Mouse (Mus musculus): Measurements from ENCODE around the gene Jmy.
"Not testable (repeated sequence)": the region's sequence is repeated elsewhere in the genome, so short reads cannot be mapped to it uniquely, and the experiment has no call there.

Jmy gene

DNA sequence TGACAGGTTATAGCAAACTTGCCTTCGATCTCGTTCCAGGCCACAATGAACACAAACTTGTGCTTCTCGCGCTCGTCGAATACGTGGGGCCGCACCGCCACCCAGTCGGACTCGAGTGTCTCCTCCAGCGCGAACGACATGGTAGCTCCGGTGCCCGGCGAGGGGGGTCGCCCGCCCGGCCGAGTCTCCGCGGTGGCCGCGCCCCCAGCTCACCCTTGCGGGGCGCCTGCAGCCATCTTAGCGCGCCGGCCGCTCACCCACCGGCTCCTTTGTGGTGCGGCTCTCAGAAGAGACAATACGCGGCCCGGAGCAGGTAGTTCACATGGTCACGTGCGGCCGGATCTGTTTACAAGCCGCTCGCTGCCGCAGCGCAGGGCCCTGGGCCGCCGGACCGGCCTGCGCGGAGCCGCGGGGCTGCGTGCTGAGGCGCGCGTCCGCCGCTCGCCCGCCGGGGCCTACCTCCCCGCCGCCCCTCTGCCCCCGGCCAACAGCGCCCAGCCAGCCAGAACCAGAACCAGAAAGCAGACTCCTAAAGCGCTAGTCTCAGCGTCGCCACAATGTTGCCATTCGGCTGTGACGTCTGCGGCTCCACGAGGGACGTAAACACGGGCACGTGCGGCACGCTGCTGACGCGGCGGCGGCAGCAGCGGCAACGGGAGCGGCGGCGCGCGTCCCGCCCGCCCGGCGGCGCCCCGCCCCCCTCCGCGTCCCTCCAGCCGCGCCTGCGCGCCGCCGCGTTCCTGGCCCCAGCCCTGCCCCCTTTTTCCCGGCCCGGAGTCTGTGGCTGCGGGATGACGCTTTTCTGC, at the start of gene Jmy:
Jmy (minus strand) TSS at position 642 of the 806 bp plus-strand sequence.
- DNase-seq (ENCODE audit: low spot score), result peak; percentile 76

DNA sequence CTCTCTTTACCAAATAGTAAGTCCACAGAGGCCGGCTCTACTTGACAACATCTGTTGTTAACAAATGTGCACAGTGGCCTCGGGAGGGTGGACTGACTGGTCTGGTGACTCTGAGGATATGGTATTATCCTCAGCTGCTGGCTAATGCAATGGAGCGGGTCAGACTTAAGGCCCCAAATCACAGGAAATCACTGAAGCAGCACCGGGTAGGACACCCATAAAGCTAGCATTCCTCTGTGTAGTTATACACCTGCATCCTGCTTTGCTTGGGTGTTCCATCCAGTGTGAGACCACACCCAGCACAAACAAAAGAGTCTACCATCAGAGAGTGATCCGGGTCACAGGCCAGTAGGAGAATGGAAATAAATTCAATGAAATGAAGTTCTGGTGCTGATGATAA, 48.0 kb upstream of the Jmy start:
- DNase-seq (ENCODE audit: low spot score), result no peak

DNA sequence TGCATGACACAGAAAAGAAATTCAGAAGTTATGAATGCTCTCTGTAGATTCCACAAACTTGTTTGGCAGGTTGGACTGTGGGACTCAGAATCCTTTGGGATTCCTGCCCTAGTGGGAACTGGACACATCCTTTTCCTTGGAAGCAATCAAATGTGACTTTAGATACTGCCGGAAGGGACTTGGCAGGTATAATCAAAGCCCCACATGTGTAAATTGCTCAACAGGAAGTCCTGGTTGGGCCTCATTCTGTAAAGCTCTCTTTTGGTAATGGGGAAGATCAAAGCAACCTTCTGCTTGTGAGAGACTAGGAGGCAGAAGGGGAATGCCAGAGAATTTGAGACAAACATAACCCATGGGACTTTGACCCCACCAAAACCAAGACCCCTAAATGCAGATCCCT, 46.4 kb upstream of the Jmy start:
- no peak for DNase-seq (ENCODE audit: low spot score)

DNA sequence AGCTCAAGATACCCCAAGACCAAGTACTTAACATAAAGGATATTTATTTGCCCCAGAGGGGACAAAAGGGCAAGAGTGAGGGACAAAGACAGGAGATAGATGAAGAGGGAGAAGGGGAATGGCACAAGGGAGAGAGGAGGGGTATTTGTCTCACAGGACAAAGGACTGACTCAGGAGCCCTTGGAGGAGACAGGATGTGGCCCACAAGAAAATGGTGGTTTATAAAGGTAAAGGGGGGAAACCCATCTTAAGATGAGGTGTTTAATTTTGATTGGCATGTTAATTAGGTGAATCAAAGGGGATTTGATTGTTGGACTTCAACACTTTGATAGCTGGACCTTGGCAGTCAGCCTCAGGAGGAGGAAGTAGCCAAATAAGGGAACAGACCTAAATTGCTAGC, 44.7 kb upstream of the Jmy start:
- no peak for DNase-seq (ENCODE audit: low spot score)

DNA sequence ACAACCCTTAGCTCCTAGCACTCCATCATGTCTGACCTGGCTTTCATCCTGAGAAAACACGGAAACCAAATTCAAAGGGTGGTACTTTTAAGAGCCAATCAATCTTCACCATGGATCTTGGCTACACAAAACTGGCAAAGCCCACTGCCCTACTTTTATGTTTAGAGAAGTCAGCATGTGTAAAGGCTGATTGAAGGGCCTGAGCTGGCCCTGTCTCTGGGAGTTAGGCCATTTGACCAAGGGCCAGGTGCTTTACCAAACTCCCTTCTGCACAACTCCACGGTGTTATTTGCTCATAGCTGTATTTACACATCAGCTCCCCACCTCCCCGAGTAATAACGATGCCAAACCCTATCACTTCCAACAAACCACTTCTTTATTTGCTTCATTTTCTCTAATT, 39.7 kb upstream of the Jmy start:
- no peak for DNase-seq (ENCODE audit: low spot score)

DNA sequence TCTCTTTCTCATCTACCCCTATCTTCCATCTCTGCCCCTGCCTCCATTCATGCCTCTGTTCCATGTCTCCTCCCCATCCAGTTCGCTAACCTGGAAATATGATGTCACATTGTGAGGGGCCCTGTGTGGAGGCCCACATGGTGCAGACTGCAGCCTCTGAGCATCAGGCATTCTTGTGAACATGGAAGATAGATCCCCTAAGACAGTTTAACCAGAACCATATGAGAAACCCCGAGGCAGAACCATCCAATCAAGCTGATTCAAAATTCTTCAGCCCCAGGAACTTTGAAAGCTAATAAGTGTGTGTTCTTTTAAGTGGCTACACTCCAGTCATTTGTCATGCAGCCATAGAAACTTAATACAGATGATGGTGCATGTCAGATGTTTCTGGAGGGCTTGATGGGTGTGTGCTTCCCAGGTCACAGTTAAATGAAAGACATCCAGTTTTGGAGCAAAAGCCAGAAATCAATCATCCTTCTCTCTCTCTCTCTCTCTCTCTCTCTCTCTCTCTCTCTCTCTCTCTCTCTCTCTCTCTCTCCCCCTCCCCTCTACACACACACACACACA, 19.2 kb upstream of the Jmy start:
- no peak for DNase-seq (ENCODE audit: low spot score)

DNA sequence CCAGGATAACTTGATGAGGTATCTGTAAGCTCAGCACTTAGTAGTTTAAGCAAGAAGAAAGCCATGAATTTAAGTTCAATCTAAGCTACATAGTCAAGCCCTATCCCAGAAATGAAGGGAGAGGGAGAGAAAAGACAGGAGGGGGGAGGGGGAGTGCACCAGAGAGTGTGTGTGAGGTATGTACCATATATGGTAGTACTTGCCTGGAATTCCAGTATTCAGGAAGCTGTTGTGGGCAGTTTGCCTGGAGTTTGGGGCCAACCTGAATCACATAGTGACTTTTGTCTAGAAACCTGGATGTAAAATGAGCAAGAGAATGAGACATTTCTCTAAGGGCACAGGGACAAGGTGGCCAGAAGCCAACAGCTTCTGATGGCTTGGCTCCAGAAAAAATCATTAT, 17.6 kb upstream of the Jmy start:
- DNase-seq (ENCODE audit: low spot score), result no peak

DNA sequence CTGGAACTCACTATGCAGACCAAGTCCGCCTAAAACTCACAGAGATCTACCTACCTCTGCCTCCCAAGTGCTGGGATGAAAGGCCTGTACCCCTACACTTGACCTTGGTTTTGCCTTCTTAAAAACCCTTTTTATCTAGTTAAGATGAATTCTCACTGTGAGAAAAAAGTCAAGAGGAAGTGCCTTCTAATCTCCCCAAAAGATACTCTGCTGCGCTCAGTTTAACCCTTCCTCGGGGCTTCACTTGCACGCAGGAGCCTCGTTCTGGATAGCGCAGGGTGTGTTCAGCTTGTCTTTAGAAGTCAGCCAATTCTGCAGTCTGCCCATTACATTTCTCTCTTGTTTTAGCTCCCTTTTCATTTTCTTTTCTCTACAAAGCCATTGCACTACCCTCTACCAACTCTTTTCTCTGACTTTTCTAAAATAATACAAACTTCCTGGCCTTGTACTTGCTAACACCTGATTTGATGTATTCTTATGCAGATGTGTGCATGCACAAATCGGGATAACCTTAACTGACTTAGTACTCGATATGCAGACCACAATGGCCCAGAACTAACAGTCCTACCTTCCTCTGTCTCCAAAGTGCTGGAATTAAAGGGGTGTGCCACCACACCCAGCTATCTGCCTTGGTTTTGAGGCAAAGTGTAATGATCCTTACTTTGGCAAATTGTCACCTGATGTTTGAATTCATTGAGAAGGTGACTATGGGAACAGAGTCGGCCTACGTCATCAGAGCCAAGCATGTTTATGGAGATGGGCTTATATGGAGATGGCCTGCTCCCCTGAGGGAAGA, 14.6 kb upstream of the Jmy start:
- DNase-seq (ENCODE audit: low spot score), result no peak

DNA sequence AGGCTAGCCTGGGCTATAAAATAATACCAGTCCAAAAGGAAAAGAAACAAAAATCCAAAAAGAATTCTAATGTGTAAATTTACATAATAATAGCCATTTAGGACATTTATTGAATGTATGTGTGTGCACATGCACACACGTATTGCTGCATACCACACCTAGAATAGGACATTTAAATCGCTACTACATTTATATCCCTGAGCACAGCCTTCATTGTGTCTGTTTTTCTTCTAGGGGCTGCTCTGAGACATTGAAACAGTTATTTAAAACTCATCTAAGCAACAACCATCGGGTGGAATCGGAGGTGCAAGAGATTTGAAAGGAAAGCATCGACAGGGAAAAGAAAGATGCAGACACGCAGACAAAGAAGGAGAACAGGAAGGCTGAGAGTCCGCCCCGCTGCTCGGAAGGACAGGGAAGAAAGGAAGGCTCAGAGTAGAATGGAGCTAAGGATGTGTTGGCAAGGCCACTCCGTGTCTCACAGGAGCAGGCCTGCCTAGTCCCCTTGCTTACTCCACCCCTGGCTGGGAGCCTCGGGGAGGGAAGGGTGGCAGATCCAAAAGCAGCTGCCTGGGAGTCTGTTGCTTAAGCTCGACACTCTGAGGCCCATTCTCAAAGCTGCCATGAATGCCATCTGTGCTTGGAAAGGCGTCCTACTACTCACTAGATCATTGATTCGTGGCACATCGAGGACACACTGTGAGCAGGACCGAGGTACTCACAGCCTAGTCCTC, 11.0 kb upstream of the Jmy start:
- DNase-seq (ENCODE audit: low spot score), result no peak

DNA sequence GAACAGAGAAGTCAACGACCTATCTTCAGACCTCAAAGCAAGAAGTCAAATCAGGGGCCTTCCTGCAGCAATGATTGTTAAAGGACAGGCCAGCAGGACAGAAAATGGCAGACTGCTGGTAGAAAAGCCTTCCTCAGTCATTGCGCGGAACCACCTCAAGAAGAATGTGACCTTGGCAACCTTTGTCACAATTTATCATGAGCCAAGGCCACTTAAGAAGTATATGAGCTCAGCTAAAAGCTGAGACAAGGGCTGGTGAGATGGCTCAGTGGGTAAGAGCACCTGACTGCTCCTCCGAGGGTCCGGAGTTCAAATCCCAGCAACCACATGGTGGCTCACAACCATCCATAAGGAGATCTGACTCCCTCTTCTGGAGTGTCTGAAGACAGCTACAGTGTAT, 7.3 kb upstream of the Jmy start:
- DNase-seq (ENCODE audit: low spot score), result not testable (repeated sequence)

DNA sequence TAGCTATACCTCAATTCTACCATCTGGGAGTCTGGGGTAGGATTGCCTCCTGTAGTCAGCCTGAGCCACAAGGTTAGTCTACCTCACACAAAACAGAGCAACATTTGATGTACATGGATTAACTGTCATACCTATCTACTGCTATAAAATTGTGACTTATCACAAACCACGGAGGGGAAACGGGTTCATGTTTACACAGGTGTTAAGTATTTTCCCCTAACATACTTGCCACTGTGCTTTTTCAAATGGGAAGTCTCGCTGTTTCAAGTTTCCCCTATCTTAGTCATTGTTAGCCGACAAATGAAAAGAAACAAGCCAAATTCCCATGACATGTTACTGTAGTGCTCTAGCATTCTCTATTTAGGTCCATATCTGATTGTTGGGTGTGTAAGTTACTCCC, 2.1 kb upstream of the Jmy start:
- DNase-seq (ENCODE audit: low spot score), result no peak

DNA sequence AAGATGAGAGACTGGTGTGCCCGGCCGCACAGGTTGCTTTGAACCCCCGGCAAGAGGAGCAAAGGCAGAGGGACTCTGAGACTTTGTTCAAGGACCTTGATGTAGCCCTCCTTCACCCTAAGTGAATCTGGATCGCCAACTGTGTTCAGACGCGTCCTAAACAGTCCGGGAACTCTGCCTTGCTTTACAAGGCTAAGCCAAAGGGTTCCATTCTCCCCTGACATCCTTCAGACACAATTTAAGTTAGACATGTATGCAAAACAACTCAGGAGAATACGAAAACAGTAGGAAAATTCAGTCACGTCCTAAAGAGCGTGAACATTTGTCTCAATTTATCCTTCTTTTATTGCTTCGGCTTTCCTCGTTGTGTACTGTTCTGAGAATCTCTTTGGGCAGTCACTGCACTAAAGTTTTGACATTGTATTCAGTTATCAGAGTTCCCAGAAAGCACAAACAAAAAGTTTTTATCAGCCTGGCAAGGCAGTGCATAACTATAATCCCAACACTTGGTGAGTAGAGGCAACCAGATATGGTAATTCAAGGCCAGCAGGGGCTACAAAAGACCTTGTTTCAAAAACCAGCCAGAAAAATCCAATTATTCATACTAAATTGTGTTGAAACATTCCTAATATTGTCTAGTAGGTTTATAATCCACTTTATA, 495 bp upstream of the Jmy start:
- DNase-seq (ENCODE audit: low spot score), result no peak

DNA sequence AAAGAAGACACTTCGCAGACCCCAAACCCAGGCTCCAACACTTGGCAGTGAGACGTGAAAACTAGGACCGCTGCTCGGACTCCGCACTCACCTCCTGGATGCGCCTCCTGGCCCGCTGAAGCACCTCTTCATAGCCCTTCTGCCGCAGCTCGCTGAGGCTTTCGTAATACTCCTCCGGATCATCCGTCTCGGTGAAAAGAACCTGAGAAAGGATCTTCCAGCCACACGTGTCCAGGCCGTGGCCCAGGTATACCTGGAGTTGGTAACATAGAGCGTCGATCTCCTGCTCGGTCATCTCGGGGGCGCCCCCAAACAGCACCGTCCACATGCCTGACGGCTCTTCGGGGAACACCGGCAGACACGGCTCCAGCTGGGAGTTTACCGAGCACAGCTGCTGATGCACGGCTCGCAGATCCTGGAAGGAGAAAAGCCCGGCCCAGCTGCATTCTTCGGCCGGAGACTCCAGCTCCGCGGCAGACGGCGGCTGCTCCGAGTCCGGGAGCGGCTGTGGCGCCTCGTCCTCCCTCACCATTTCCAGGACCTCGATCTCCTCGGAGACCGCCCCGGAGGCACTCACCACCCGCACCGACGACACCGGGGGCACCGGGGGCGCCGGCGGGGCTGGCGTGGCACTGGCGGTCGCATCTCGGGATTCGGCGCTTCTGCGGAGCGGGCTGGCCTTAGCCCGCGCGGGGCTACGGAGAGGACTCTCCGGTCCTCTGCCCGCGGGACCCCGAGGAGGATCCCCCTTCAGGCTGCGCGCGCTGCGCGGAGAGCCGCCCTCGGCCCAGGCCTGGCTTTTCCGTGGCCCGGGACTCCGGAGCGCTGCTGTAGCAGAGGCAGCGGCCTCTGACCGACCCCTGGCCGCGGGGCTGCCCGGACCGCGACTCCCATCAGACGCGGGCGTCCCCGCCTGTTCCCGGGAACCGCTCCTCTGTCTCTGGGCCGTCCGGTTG, 1.1 kb downstream of the Jmy start:
- peak; percentile 56 for DNase-seq (ENCODE audit: low spot score)

DNA sequence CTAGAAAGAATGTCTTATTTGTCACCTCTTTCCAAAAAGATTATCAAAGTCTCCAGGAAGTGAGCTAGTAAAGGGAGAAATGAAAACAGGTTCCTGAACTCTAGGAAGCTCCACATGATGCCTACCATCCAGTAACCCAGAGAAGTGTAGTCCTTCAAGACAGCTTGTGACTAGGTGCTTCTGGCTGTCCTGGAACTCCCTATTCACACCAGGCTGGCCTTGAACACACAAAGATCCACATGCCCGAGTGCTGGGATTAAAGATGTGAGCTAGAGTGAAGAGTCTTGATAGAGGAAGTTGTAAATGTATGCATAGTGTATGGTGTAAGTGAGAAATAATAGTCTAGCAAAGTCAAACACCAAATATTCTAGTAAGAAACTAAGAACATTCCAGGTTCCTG, 2.6 kb downstream of the Jmy start:
- peak; percentile 54 for DNase-seq (ENCODE audit: low spot score)

DNA sequence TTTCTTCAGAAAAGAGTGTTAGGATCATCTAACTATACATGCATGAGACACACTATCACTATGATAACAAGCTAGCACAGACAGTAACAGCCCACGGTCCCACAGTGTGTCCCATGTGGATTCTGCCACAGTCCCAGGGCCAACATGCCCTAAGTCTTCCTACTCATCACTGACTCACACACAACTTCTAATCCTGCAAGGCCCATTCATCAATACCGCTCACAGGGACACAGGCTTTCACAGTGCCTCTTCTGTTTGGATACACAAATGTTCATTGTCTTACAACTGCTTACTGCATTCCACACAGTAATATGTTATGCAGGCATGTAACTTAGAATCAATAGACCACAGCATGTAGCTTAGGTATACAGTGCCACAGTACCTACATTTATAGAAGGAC, 11.1 kb downstream of the Jmy start:
- no peak for DNase-seq (ENCODE audit: low spot score)

DNA sequence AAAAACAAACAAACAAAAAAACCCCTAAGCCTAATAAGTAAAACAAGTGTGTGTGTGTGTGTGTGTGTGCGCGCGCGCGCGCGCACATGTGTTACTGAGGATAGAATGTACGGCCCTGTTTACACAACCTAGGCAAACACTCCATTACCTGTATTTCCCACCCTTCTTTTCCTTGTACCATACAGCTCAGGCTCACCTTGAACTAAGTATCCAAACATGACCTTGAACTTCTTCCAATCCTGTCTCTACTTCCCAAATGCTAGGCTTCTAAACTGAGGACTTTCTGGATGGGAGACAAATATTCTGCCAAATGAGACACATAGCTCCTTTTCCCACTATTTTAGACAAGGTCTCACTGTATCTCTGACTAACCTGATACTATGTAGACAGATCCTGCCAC, 11.9 kb downstream of the Jmy start:
- DNase-seq (ENCODE audit: low spot score), result no peak

DNA sequence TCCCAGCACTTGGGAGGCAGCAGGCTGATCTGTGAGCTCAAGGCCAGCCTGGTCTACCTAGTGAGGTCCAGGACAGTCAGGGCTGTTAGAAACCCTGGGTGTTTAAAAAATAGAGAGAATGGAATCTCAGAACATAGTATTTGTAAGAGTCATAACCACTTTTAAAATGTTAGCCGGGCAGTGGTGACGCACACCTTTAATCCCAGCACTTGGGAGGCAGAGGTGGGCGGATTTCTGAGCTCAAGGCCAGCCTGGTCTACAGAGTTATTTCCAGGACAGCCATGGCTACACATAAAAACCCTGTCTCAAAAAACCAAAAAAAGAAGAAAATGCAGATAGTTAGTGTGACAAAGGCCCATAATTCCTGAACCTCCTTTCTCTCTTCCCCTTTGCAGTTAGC, 15.3 kb downstream of the Jmy start:
- DNase-seq (ENCODE audit: low spot score), result no peak

DNA sequence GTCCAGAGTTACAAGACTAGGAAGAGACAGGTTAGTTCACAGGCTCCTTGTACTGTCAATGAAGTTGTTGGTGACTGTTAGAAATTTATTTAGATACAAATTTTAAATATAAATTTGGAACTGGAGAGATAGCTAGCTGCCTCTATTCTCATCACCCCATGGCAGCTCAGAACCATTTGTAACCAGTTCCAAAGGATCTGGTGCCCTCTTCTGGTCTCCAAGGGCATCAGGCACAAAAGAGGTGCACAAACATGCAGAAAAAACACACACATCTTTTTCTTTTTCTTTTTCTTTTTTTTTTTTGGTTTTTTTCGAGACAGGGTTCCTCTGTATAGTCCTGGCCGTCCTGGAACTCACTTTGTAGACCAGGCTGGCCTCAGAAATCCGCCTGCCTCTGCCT, 18.5 kb downstream of the Jmy start:
- no peak for DNase-seq (ENCODE audit: low spot score)

DNA sequence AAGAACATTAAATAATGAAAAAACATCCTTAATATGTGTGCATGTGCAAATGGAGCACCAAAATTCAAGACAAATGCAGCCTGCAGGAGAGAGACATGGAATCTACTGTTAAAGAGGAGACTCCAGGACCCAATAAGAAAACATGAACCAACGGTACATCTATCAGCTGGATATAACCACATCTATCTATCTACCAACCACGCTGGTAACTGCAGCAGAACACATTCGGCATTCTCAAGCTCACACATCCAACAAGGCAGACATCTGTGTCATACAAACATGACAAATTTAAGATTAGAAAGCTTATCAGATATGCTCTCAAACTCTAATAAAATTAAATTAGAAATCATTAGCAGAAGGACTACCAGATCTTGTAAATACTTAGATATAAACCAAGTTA, 21.3 kb downstream of the Jmy start:
- no peak for DNase-seq (ENCODE audit: low spot score)

DNA sequence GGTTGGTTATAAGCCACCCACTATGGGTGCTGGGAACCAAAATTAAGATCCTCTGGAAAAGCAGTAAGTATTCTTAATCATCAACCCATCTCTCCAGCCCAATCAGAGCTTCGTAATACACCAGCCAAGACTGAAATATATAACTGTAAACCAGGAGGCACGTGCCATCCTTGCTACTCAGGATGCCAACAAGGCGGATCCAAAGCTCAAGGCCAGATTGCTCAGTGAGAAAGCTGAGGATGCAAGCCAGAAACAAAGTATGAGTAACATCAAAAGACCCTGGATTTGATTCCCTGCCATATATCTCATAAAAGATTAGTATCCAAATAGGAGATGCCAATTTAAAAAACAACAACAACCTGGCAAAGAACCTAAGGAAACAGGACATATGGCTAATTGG, 31.3 kb downstream of the Jmy start:
- no peak for DNase-seq (ENCODE audit: low spot score)

DNA sequence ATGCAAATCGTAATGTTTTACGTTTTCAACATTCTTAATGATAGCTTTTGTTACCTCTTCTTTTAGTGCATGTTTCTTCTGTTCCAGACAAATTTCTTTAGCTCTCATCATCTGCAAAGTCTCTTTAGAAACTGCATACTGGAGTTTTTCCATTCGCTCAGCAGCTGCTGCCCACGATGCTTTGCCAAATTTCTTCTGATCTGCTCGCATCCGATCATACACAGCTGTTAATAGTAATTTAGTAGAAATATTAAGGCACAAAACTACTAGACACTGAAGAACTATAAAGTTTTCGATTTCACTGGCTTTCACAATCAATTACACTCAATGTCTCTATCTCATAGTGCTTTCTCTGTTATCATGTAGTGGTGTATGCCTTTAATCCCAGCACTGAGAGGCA, 40.0 kb downstream of the Jmy start:
- no peak for DNase-seq (ENCODE audit: low spot score)
